20 mouse cellular contexts compared by ENCODE assay signal in genomic region chr10:11250247-11250997, GRCm38 (mm10). TPM values are rescaled to one million over a fixed set of nuclear protein-coding genes. Genes with fewer than 3 reads are reported as not detected.
DNase-seq lines count a peak whose midpoint lies in the region; ATAC-seq and TF ChIP-seq lines count a peak whose summit lies in the region.
"Had no signal": no experiment of that assay in that cellular context is flagged by ENCODE, and none has a peak within 500 bp of the region (broad histone marks: within the 10 kb centered on the region; RNA-seq: fewer than 3 reads in every experiment).

No protein-coding gene starts in this region.

- H3K4me3 ChIP-seq in hindbrain, embryonic 14.5 days (replicated peaks; ENCODE audit: low read length): no peak overlapping the region
- no peak overlapping the region for H3K4me3 ChIP-seq in hindbrain, embryonic 11.5 days (ENCODE audit: low read depth, low read length)
- no peak overlapping the region for H3K4me3 ChIP-seq in lung, embryonic 16.5 days (ENCODE audit: low read length)
- no peak overlapping the region for H3K4me3 ChIP-seq in lung, postnatal 0 days (ENCODE audit: low read depth, low read length)
- H3K4me3 ChIP-seq in neural tube, embryonic 15.5 days (replicated peaks): no peak overlapping the region
- no peak overlapping the region for H3K4me3 ChIP-seq in intestine, embryonic 16.5 days (ENCODE audit: low read length)
- H3K4me3 ChIP-seq: gastrocnemius, adult 2 months; heart, embryonic 12.5 days; layer of hippocampus, adult 2 months; liver, embryonic 12.5 days; midbrain, embryonic 12.5 days; stomach, embryonic 15.5 days had no signal

- DNase-seq in hindbrain, embryonic 14.5 days (ENCODE audit: low spot score): peak; percentile 26
- no peak for DNase-seq in hindbrain, embryonic 11.5 days (ENCODE audit: low spot score)
- DNase-seq in lung, adult 18-20 months: no peak
- DNase-seq in lung, postnatal 0 days (ENCODE audit: low spot score): peak; percentile 37
- DNase-seq: cerebellum, adult 8-10 months; gastrocnemius, adult 2 months; heart, postnatal 14 days; kidney, adult 8-10 months; kidney, postnatal 14 days; layer of hippocampus, postnatal 36 days; retina, postnatal 1 day had no signal

- H3K4me1 ChIP-seq in hindbrain, embryonic 14.5 days (replicated peaks; ENCODE audit: control insufficient read depth, insufficient read depth, low read length): no peaks in the 10 kb centered on the region
- no peaks in the 10 kb centered on the region for H3K4me1 ChIP-seq in hindbrain, embryonic 11.5 days (replicated peaks; ENCODE audit: control insufficient read depth, insufficient read depth, low read length)
- peaks cover 6% of the 10 kb centered on the region for H3K4me1 ChIP-seq in lung, embryonic 16.5 days (replicated peaks; ENCODE audit: control insufficient read depth, insufficient read depth, low read length)
- H3K4me1 ChIP-seq in lung, postnatal 0 days (ENCODE audit: insufficient read depth, low read depth, low read length): no peaks in the 10 kb centered on the region
- H3K4me1 ChIP-seq in neural tube, embryonic 15.5 days: peaks cover 6% of the 10 kb centered on the region; the same call in 1 of the 2 replicates
- H3K4me1 ChIP-seq in intestine, embryonic 16.5 days (ENCODE audit: control insufficient read depth, insufficient read depth, low read length): no peaks in the 10 kb centered on the region
- H3K4me1 ChIP-seq: heart, embryonic 12.5 days; liver, embryonic 12.5 days; midbrain, embryonic 12.5 days; stomach, embryonic 15.5 days had no signal

- no peak overlapping the region for H3K9ac ChIP-seq in hindbrain, embryonic 14.5 days
- no peak overlapping the region for H3K9ac ChIP-seq in hindbrain, embryonic 11.5 days (ENCODE audit: low read depth, low read length)
- H3K9ac ChIP-seq in lung, embryonic 16.5 days (ENCODE audit: low read length): no peak overlapping the region
- no peak overlapping the region for H3K9ac ChIP-seq in lung, postnatal 0 days (replicated peaks; ENCODE audit: low read depth)
- H3K9ac ChIP-seq in neural tube, embryonic 15.5 days (replicated peaks): no peak overlapping the region
- no peak overlapping the region for H3K9ac ChIP-seq in intestine, embryonic 16.5 days (ENCODE audit: low read depth, low read length)
- H3K9ac ChIP-seq: heart, embryonic 12.5 days; liver, embryonic 12.5 days; midbrain, embryonic 12.5 days; stomach, embryonic 15.5 days had no signal

- no peak overlapping the region for H3K27ac ChIP-seq in hindbrain, embryonic 14.5 days
- H3K27ac ChIP-seq in hindbrain, embryonic 11.5 days (ENCODE audit: low read depth, low read length): no peak overlapping the region
- peak overlapping the region; percentile 53 for H3K27ac ChIP-seq in lung, embryonic 16.5 days (ENCODE audit: low read length)
- H3K27ac ChIP-seq in lung, postnatal 0 days (ENCODE audit: low read length): no peak overlapping the region
- H3K27ac ChIP-seq in neural tube, embryonic 15.5 days (replicated peaks): no peak overlapping the region
- no peak overlapping the region for H3K27ac ChIP-seq in intestine, embryonic 16.5 days (ENCODE audit: low read length)
- H3K27ac ChIP-seq: gastrocnemius, adult 2 months; layer of hippocampus, adult 2 months; liver, embryonic 12.5 days; midbrain, embryonic 12.5 days; stomach, embryonic 15.5 days had no signal

- H3K27me3 ChIP-seq in hindbrain, embryonic 14.5 days (ENCODE audit: control insufficient read depth, insufficient read depth, low read length): no peaks in the 10 kb centered on the region
- no peaks in the 10 kb centered on the region for H3K27me3 ChIP-seq in hindbrain, embryonic 11.5 days (ENCODE audit: control insufficient read depth, insufficient read depth, low read length)
- no peaks in the 10 kb centered on the region for H3K27me3 ChIP-seq in lung, embryonic 16.5 days (ENCODE audit: control insufficient read depth, insufficient read depth, low read depth, low read length)
- no peaks in the 10 kb centered on the region for H3K27me3 ChIP-seq in lung, postnatal 0 days (replicated peaks; ENCODE audit: insufficient read depth, low read length)
- H3K27me3 ChIP-seq in neural tube, embryonic 15.5 days (replicated peaks): no peaks in the 10 kb centered on the region
- H3K27me3 ChIP-seq in intestine, embryonic 16.5 days (replicated peaks; ENCODE audit: control insufficient read depth, insufficient read depth, low read length): no peaks in the 10 kb centered on the region
- H3K27me3 ChIP-seq: heart, embryonic 12.5 days; liver, embryonic 12.5 days; midbrain, embryonic 12.5 days; stomach, embryonic 15.5 days had no signal

- no peaks in the 10 kb centered on the region for H3K36me3 ChIP-seq in hindbrain, embryonic 14.5 days (replicated peaks; ENCODE audit: control insufficient read depth, insufficient read depth)
- H3K36me3 ChIP-seq in hindbrain, embryonic 11.5 days (ENCODE audit: control insufficient read depth, insufficient read depth, low read length): no peaks in the 10 kb centered on the region
- no peaks in the 10 kb centered on the region for H3K36me3 ChIP-seq in lung, embryonic 16.5 days (ENCODE audit: control insufficient read depth, insufficient read depth, low read length)
- H3K36me3 ChIP-seq in lung, postnatal 0 days (ENCODE audit: insufficient read depth, low read length): no peaks in the 10 kb centered on the region
- no peaks in the 10 kb centered on the region for H3K36me3 ChIP-seq in neural tube, embryonic 15.5 days
- H3K36me3 ChIP-seq in intestine, embryonic 16.5 days (ENCODE audit: control insufficient read depth, insufficient read depth, low read length): no peaks in the 10 kb centered on the region
- H3K36me3 ChIP-seq: heart, embryonic 12.5 days; liver, embryonic 12.5 days; midbrain, embryonic 12.5 days; stomach, embryonic 15.5 days had no signal

- H3K4me2 ChIP-seq in hindbrain, embryonic 14.5 days (replicated peaks): no peak overlapping the region
- H3K4me2 ChIP-seq in hindbrain, embryonic 11.5 days (replicated peaks; ENCODE audit: low read depth, low read length): no peak overlapping the region
- no peak overlapping the region for H3K4me2 ChIP-seq in lung, embryonic 16.5 days (ENCODE audit: low read depth, low read length)
- no peak overlapping the region for H3K4me2 ChIP-seq in lung, postnatal 0 days (replicated peaks; ENCODE audit: low read depth, low read length)
- no peak overlapping the region for H3K4me2 ChIP-seq in neural tube, embryonic 15.5 days
- H3K4me2 ChIP-seq in intestine, embryonic 16.5 days (ENCODE audit: low read depth, low read length): no peak overlapping the region
- H3K4me2 ChIP-seq: heart, embryonic 12.5 days; liver, embryonic 12.5 days; midbrain, embryonic 12.5 days; stomach, embryonic 15.5 days had no signal

- no peaks in the 10 kb centered on the region for H3K9me3 ChIP-seq in hindbrain, embryonic 14.5 days (ENCODE audit: control insufficient read depth, low read length)
- no peaks in the 10 kb centered on the region for H3K9me3 ChIP-seq in hindbrain, embryonic 11.5 days (ENCODE audit: control insufficient read depth, low read length)
- H3K9me3 ChIP-seq in lung, embryonic 16.5 days (ENCODE audit: control insufficient read depth, low read length): no peaks in the 10 kb centered on the region
- no peaks in the 10 kb centered on the region for H3K9me3 ChIP-seq in lung, postnatal 0 days (ENCODE audit: low read length)
- H3K9me3 ChIP-seq in neural tube, embryonic 15.5 days (replicated peaks): no peaks in the 10 kb centered on the region
- no peaks in the 10 kb centered on the region for H3K9me3 ChIP-seq in intestine, embryonic 16.5 days (ENCODE audit: control insufficient read depth, low read length)
- H3K9me3 ChIP-seq: heart, embryonic 12.5 days; liver, embryonic 12.5 days; midbrain, embryonic 12.5 days; stomach, embryonic 15.5 days had no signal

- no peak for TF ChIP-seq CTCF in lung, postnatal 0 days (IDR thresholded peaks at IDR 0.05)

- TF ChIP-seq EP300 in lung, postnatal 0 days (IDR thresholded peaks at IDR 0.05): peak; percentile 25; the same call in 1 of the 2 replicates

- WGBS in hindbrain, embryonic 14.5 days: 46% methylated on average over 2 of the region's 2 CpGs
- WGBS in hindbrain, embryonic 11.5 days: 66% methylated on average over 2 of the region's 2 CpGs
- 12% methylated on average over 2 of the region's 2 CpGs for WGBS in lung, embryonic 16.5 days
- WGBS in lung, postnatal 0 days: 24% methylated on average over 2 of the region's 2 CpGs
- 30% methylated on average over 2 of the region's 2 CpGs for WGBS in neural tube, embryonic 15.5 days
- WGBS in intestine, embryonic 16.5 days: 41% methylated on average over 2 of the region's 2 CpGs

- ATAC-seq in hindbrain, embryonic 14.5 days (ENCODE audit: low FRiP score): peak; percentile 66; the same call in 1 of the 2 replicates
- no peak for ATAC-seq in hindbrain, embryonic 11.5 days (ENCODE audit: low FRiP score)
- peak; percentile 74; the same call in 1 of the 2 replicates for ATAC-seq in lung, embryonic 16.5 days (ENCODE audit: low read depth)
- no peak for ATAC-seq in lung, postnatal 0 days
- peak; percentile 84; the same call in 1 of the 2 replicates for ATAC-seq in neural tube, embryonic 15.5 days (ENCODE audit: low FRiP score)
- ATAC-seq in intestine, embryonic 16.5 days: no peak
- ATAC-seq: inflammation-experienced regulatory T-cells, adult 6 months; liver, embryonic 12.5 days had no signal

RNA-seq across cellular contexts. Expression of gene Fbxo30, which starts 30.7 kb away (rescaled TPM):
- polyA plus RNA-seq in hindbrain, embryonic 14.5 days (2014; fragmentation: Nextera tagmentation; extraction: Ambion mirVana): 16.3 and 16.7 TPM in 2 replicates
- polyA plus RNA-seq in hindbrain, embryonic 11.5 days (2014; fragmentation: Nextera tagmentation; extraction: Ambion mirVana): 38.0 and 39.2 TPM in 2 replicates
- 33.1 and 34.8 TPM in 2 replicates for polyA plus RNA-seq in lung, embryonic 16.5 days (2015; fragmentation: Nextera tagmentation; extraction: Ambion mirVana)
- 17.2 and 17.8 TPM in 2 replicates for polyA plus RNA-seq in lung, postnatal 0 days (2015; fragmentation: Nextera tagmentation; extraction: Ambion mirVana)
- 16.9 and 18.3 TPM in 2 replicates for polyA plus RNA-seq in neural tube, embryonic 15.5 days (2015; fragmentation: Nextera tagmentation; extraction: Ambion mirVana)
- 20.2 and 21.2 TPM in 2 replicates for polyA plus RNA-seq in intestine, embryonic 16.5 days (2015; fragmentation: Nextera tagmentation; extraction: Ambion mirVana)

Comparison
In these comparisons a context has a peak if more than half of its experiments do, and no peak if none do; other contexts are left out.
1. ATAC-seq: peak in hindbrain, embryonic 14.5 days (single experiment), lung, embryonic 16.5 days (single experiment) and neural tube, embryonic 15.5 days (single experiment); none in hindbrain, embryonic 11.5 days (single experiment), lung, postnatal 0 days (single experiment) and intestine, embryonic 16.5 days (single experiment).
2. DNase-seq: peak in hindbrain, embryonic 14.5 days (single experiment) and lung, postnatal 0 days (single experiment); none in hindbrain, embryonic 11.5 days (single experiment) and lung, adult 18-20 months (0 of 2).